Mouse (Mus musculus) liver, postnatal 0 days (tissue): ENCODE measurements around the gene Gm7361. TPM values are rescaled to one million over a fixed set of nuclear protein-coding genes. Genes with fewer than 3 reads are reported as not detected.

Source experiments
- ATAC-seq: fragments of 200-750 bp; cut with Nextera tagmentation; 2 replicates; pipeline ENCODE4 v1.8.0; 2017; ENCODE audit warnings: mild to moderate bottlenecking, moderate library complexity
- DNase-seq: peaks from one replicate; pipeline ENCODE4 v3.0.0-alpha.2; 2016
- H3K27ac ChIP-seq: fragments of 300-500 bp; sonication (generic); 2 replicates; pipeline ENCODE4 v1.5.1; 2014; ENCODE audit warnings: antibody characterized with exemption, moderate library complexity, mild to moderate bottlenecking, low read depth
- H3K27me3 ChIP-seq: fragments of 300-500 bp; sonication (generic); 2 replicates; pipeline ENCODE4 v1.6.1; 2014; ENCODE audit warnings: low read length, control low read depth, mixed read lengths; ENCODE audit not compliant: insufficient read depth
- H3K36me3 ChIP-seq: fragments of 300-500 bp; sonication (generic); replicated peaks from 2 replicates; pipeline ENCODE4 v1.6.1; 2014; ENCODE audit warnings: mild to moderate bottlenecking, control low read depth, low read length, moderate library complexity, mixed read lengths; ENCODE audit not compliant: insufficient read depth
- H3K4me1 ChIP-seq: fragments of 300-500 bp; sonication (generic); 2 replicates; pipeline ENCODE4 v1.6.1; 2014; ENCODE audit warnings: antibody characterized with exemption, mild to moderate bottlenecking, control low read depth; ENCODE audit not compliant: insufficient read depth
- H3K4me2 ChIP-seq: fragments of 300-500 bp; sonication (generic); 2 replicates; pipeline ENCODE4 v1.6.1; 2014; ENCODE audit warnings: low read depth, mild to moderate bottlenecking, low read length, moderate library complexity, mixed read lengths
- H3K4me3 ChIP-seq: fragments of 300-500 bp; sonication (generic); 2 replicates; pipeline ENCODE4 v1.5.1; 2014; ENCODE audit warnings: low read depth, low read length
- H3K9ac ChIP-seq: fragments of 300-500 bp; sonication (generic); replicated peaks from 2 replicates; pipeline ENCODE4 v1.6.1; 2014; ENCODE audit warnings: mild to moderate bottlenecking, moderate library complexity
- H3K9me3 ChIP-seq: fragments of 300-500 bp; sonication (generic); 2 replicates; pipeline ENCODE4 v1.6.1; 2016; ENCODE audit warnings: mild to moderate bottlenecking, control low read depth, low read length, mixed read lengths
- CTCF ChIP-seq: sonication (generic); IDR thresholded peaks from 2 replicates; pipeline ENCODE4 v1.5.1; 2016; ENCODE audit warnings: antibody characterized with exemption, low read depth
- EP300 ChIP-seq: IDR thresholded peaks from 2 replicates; pipeline ENCODE4 v1.6.1; 2016; ENCODE audit warnings: antibody characterized with exemption, low read depth, mild to moderate bottlenecking
- WGBS: fragments of 180-500 bp; shearing (Covaris S2); extraction: QIAGEN DNeasy Blood & Tissue Kit; methylation state at CpG from one replicate; pipeline ENCODE4 v1.1.7; 2014; ENCODE audit not compliant: insufficient replicate concordance; 5-methylcytosine and 5-hydroxymethylcytosine counted together
- polyA plus RNA-seq: library from polyadenylated mRNA; unstranded; fragments of >200 nt; fragmentation: Nextera tagmentation; extraction: Ambion mirVana; gene quantifications from 2 replicates; pipeline ENCODE4 v1.2.1, GENCODE M21; 2015

Gm7361 gene
- polyA plus RNA-seq, 1 experiment from 2014 or later: not detected

GRCm38 (mm10) chr5:26283399-26283798, 25.9 kb downstream of the Gm7361 start:
- no peaks in the 10 kb centered on the region for H3K4me1 ChIP-seq
- H3K4me3 ChIP-seq: no peak overlapping the region
- no peaks in the 10 kb centered on the region for H3K36me3 ChIP-seq
- no peaks in the 10 kb centered on the region for H3K27me3 ChIP-seq
- no peak overlapping the region for H3K9ac ChIP-seq
- DNase-seq (no peak), ATAC-seq (no peak)
- H3K27ac ChIP-seq: no peak overlapping the region
- 65% methylated on average over 1 of the region's 1 CpGs for WGBS
- H3K9me3 ChIP-seq: no peaks in the 10 kb centered on the region
- TF ChIP-seq EP300 (no peak), CTCF (no peak)
- H3K4me2 ChIP-seq: no peak overlapping the region

DNA sequence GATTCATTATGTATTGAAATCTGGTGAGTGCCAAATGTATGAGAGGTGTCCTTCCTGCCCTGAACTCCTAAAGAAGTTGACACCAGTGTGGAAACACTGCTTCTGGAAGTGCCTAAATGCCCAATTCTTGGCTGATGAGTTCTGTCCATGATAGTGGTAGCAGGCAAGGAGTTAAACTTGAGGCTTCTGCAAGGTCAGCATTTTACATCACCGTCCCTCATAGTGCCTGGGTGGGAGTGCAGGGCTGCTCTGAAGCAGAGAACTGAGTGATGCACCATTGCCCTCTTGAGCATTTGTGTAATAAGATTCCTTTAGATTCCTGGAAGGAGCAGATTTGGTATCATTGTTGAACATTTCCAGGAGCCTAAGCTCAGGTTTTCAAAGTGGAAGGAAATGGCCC, 34.1 kb downstream of the Gm7361 start:
- Histone ChIP-seq H3K4me1 (no peaks in the 10 kb centered on the region), H3K4me2 (no peak overlapping the region), H3K27me3 (no peaks in the 10 kb centered on the region), H3K36me3 (no peaks in the 10 kb centered on the region), H3K4me3 (no peak overlapping the region), H3K9ac (no peak overlapping the region), H3K27ac (no peak overlapping the region), H3K9me3 (no peaks in the 10 kb centered on the region)
- TF ChIP-seq EP300: no peak
- no peak for TF ChIP-seq CTCF
- 81% methylated on average over 1 of the region's 1 CpGs for WGBS
- ATAC-seq (no peak), DNase-seq (no peak)

- DNase-seq: no peak
- Histone ChIP-seq H3K9ac (no peak overlapping the region), H3K4me3 (no peak overlapping the region), H3K36me3 (no peaks in the 10 kb centered on the region), H3K27ac (no peak overlapping the region), H3K27me3 (no peaks in the 10 kb centered on the region), H3K4me2 (no peak overlapping the region), H3K4me1 (no peaks in the 10 kb centered on the region), H3K9me3 (no peaks in the 10 kb centered on the region)
- ATAC-seq: no peak
- WGBS: 57% methylated on average over 1 of the region's 1 CpGs
- no peak for TF ChIP-seq EP300
- no peak for TF ChIP-seq CTCF
These were observed 35.8 kb downstream of the Gm7361 start for GRCm38 (mm10) chr5:26293258-26293657.

Other genes with a start within 250 kb of the Gm7361 start
- not detected in 2 replicates for gene Gm5862, start 234.8 kb upstream of the Gm7361 start, polyA plus RNA-seq
- not detected in 2 replicates for gene Speer4a, start 218.1 kb upstream of the Gm7361 start, polyA plus RNA-seq
- gene Gm7347, start 199.1 kb upstream of the Gm7361 start, polyA plus RNA-seq: not detected in 2 replicates
- gene Gm10471, start 168.4 kb upstream of the Gm7361 start, polyA plus RNA-seq: not detected in 2 replicates
- gene 5031410I06Rik, start 152.3 kb upstream of the Gm7361 start, polyA plus RNA-seq: not detected in 2 replicates
- gene Gm10220, start 136.3 kb upstream of the Gm7361 start, polyA plus RNA-seq: not detected in 2 replicates